Mouse (Mus musculus) brown adipose tissue, adult 24 weeks (tissue): ENCODE results near the gene Egflam. TPM values are rescaled to one million over a fixed set of nuclear protein-coding genes. Genes with fewer than 3 reads are reported as not detected.

Source experiments
- H3K27ac ChIP-seq: fragments of 200-500 bp; replicated peaks from 2 replicates; pipeline ENCODE4 v1.5.1; 2012; ENCODE audit warnings: low read depth, mild to moderate bottlenecking, low read length
- H3K4me1 ChIP-seq: fragments of 200-500 bp; 2 replicates; pipeline ENCODE4 v1.6.1; 2012; ENCODE audit warnings: low read length, mixed read lengths; ENCODE audit not compliant: control insufficient read depth, insufficient read depth, insufficient read length
- H3K4me3 ChIP-seq: fragments of 200-500 bp; 2 replicates; pipeline ENCODE4 v1.5.1; 2012; ENCODE audit warnings: low read depth, mild to moderate bottlenecking, low read length, moderate library complexity; ENCODE audit not compliant: insufficient read depth
- polyA plus RNA-seq: library from polyadenylated mRNA; stranded (reverse); fragments of >200 nt; gene quantifications from 2 replicates; pipeline ENCODE4 v1.2.4, GENCODE M21; 2012; ENCODE audit not compliant: missing spikeins, insufficient read depth, insufficient read length

Egflam gene
- polyA plus RNA-seq, 1 experiment: 1.4 TPM

DNA sequence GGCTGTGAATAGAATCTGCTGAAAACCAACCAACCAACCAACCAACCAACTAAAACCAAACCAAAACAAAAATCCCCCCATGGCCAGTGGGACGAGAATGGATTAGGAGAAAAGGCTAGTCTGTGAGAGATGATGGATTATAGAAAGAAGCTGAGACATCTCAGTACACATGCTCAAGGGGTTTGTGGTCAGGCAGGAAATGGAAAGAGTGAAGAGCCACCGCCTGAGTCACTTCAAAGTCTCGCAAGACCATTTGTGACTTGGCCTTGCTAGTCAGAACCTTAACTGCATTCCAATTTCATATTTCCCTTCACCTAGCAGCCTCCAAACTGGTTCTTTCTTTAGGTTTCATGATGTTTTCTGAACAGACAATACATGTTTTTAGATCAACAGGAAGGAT lies 141.6 kb downstream of the Egflam start:
- no peak overlapping the region for H3K4me3 ChIP-seq
- H3K4me1 ChIP-seq: no peaks in the 10 kb centered on the region
- no peak overlapping the region for H3K27ac ChIP-seq

DNA sequence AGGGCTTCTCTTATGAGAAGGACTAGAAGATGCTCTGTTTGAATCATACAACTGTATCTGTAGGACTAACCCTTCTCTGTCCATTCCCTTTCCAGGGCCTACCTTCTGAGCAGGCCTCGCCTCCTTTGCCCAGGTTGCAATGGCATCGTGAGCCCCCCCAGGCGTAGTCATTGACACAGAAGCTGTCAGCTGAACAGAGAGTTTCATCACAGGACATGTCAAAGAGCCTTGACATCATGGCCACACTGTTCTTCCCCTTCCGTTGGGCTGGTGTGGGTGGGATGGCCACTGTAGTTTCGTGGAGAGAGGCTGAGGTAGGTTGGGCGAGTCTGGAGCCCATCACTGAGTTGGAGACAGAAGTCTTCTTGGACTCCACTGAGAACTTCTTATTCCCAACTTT lies 144.9 kb downstream of the Egflam start:
- H3K4me1 ChIP-seq: 0 out of 2 replicates have a peak, but pooled peaks cover 2% of the 10 kb centered on the region
- no peak overlapping the region for H3K4me3 ChIP-seq
- no peak overlapping the region for H3K27ac ChIP-seq

DNA sequence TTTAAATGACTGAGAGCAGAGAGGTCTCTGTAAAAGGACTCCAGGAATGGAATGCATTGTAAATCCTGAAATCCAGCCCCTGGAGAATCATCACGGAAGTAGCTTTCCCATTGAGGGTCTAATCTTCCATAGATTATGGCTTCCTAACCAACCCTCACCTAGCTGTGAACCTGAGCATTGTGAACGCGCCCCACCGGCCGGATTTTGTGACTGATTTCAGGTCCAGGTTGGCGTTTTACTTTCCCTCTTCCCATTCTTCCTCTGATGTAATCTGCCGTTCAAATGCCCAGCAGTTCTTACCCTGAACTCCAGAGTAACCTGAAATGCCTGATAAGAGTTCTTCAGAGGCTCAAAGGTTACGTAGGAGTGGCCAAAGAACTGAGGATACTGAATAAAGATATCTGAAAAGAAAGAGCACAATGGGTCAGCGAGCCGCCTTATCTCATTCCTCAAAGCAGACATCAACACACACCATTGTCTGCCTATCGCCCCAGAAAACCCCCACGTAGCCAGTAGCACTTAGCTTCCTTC lies 146.0 kb downstream of the Egflam start:
- Histone ChIP-seq H3K4me1 (0 out of 2 replicates have a peak, but pooled peaks cover 4% of the 10 kb centered on the region), H3K27ac (no peak overlapping the region)

DNA sequence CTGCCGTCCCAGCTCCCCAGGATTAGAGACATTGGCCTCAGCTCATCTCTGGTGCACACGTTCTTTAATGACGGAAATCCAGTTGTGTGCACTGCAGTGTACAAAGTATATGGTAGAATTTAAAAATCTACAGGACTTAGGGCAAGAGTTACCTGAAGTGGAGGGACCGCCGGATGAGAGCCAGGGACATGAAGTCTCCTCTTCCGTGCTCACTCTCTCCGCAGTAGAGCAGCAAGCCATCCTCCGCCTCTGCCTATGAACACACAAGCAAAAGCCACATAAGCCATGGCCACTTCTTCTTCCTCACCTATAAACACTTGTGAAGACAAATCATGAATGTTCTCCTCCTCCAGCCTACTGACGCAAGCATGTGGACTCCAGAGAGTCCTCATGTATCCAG lies 147.2 kb downstream of the Egflam start:
- 0 out of 2 replicates have a peak, but pooled peaks cover 4% of the 10 kb centered on the region for H3K4me1 ChIP-seq
- H3K27ac ChIP-seq: no peak overlapping the region
- no peak overlapping the region for H3K4me3 ChIP-seq

More for the DNA sequence above, 146.0 kb downstream of the Egflam start:
- H3K4me3 ChIP-seq: no peak overlapping the region

- Histone ChIP-seq H3K27ac (no peak overlapping the region), H3K4me3 (no peak overlapping the region), H3K4me1 (0 out of 2 replicates have a peak, but pooled peaks cover 4% of the 10 kb centered on the region)
Observed at GRCm38 (mm10) chr15:7249216-7249615, 149.0 kb downstream of the Egflam start.

DNA sequence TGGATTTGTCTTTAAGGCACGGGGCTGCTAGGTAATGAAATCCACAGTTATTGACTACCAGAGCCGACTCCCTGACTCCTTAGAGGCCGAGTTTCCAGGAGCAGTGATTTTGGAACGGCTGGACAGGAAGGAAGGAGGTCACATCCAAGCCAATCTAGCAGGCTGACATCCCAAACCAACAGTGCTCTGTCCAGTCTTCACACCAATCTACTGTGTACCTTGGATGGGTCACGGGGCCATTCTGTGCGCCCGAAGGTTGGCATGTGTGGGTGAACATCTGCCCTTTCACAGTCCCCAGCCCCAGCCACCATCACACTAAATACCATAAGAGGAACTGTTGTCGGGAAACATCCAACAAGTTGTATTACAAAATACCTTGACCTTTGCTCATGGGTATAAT lies 150.9 kb downstream of the Egflam start:
- no peak overlapping the region for H3K27ac ChIP-seq
- 0 out of 2 replicates have a peak, but pooled peaks cover 4% of the 10 kb centered on the region for H3K4me1 ChIP-seq
- H3K4me3 ChIP-seq: no peak overlapping the region

GRCm38 (mm10) chr15:7242161-7242850 lies 155.9 kb downstream of the Egflam start:
- H3K27ac ChIP-seq: no peak overlapping the region
- H3K4me1 ChIP-seq: 0 out of 2 replicates have a peak, but pooled peaks cover under 1% of the 10 kb centered on the region
- no peak overlapping the region for H3K4me3 ChIP-seq

DNA sequence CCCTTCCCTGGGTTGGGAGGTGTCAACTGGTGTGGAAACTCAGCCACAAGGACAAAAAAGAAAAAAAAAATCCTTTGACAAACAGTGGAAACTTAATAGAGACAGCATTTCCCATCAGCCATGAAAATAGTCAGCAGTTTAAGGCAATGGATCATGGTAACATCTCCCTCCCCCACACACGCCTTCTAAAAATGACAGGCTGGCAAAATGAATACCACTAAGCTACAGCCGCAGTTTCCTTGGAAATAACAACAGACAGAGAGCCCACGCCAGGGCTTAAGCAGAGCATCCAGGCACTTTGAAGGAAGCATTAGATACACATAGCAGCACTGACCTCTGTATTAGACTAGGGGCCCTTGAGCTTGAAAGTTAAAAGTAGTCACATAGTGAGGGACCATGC lies 157.2 kb downstream of the Egflam start:
- H3K4me1 ChIP-seq: no peaks in the 10 kb centered on the region
- H3K4me3 ChIP-seq: no peak overlapping the region
- no peak overlapping the region for H3K27ac ChIP-seq

DNA sequence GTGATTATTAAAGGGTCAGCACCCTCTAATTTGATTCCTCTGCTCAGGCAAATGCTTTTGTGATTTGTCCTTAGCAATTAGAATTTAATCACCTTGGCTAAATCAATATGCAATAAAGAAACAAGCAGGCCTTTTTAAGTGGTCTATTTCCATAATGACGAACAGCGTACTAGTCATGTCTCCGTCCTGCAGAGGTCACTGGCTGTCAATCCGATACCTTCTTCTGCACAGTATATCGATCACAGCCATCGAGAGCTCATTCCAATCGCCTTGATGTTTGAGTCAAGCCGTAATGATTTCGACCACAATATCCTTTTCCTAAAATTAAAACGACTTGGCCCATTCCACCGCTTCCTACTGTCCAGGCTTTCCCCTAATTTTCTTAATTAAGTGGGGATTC lies 158.3 kb downstream of the Egflam start:
- Histone ChIP-seq H3K4me1 (no peaks in the 10 kb centered on the region), H3K4me3 (no peak overlapping the region), H3K27ac (no peak overlapping the region)

GRCm38 (mm10) chr15:7233393-7234090 lies 164.7 kb downstream of the Egflam start:
- Histone ChIP-seq H3K4me1 (no peaks in the 10 kb centered on the region), H3K27ac (no peak overlapping the region), H3K4me3 (no peak overlapping the region)

- peaks cover 5% of the 10 kb centered on the region; the same call in 1 of the 2 replicates for H3K4me1 ChIP-seq
- no peak overlapping the region for H3K4me3 ChIP-seq
- H3K27ac ChIP-seq: no peak overlapping the region
Observed at GRCm38 (mm10) chr15:7226225-7226624, 172.0 kb downstream of the Egflam start.

- no peak overlapping the region for H3K4me3 ChIP-seq
- H3K4me1 ChIP-seq: peaks cover 5% of the 10 kb centered on the region; the same call in 1 of the 2 replicates
- peak overlapping the region; percentile 3; the same call in 1 of the 2 replicates for H3K27ac ChIP-seq
Observed at GRCm38 (mm10) chr15:7224151-7224775, 173.9 kb downstream of the Egflam start.

DNA sequence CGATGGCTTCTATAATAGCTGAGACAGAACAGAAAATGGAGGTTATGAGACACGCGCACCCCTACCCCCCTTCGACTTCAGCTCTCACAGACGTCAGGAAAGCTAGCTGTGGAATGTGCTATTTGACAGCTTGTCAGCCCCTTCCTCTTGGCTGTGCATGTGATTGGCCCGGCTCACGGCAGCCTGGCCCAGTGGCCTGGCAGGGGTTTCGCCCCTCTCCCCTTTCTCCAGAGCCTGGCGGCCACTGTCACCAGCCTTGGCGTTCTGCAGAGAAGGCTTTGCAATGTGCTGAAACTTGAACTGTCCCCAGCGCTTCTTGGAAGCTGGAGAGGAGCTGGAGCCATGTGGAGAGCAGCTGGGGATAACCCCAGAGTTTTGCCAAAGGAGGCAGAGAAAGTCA lies 175.4 kb downstream of the Egflam start:
- Histone ChIP-seq H3K27ac (0 out of 2 replicates have a peak overlapping the region, but pooled peaks have one; percentile 20), H3K4me3 (no peak overlapping the region), H3K4me1 (peaks cover 5% of the 10 kb centered on the region; the same call in 1 of the 2 replicates)

GRCm38 (mm10) chr15:7217273-7217598 lies 181.0 kb downstream of the Egflam start:
- H3K27ac ChIP-seq: no peak overlapping the region
- H3K4me3 ChIP-seq: no peak overlapping the region
- H3K4me1 ChIP-seq: peaks cover 2% of the 10 kb centered on the region; the same call in 1 of the 2 replicates

DNA sequence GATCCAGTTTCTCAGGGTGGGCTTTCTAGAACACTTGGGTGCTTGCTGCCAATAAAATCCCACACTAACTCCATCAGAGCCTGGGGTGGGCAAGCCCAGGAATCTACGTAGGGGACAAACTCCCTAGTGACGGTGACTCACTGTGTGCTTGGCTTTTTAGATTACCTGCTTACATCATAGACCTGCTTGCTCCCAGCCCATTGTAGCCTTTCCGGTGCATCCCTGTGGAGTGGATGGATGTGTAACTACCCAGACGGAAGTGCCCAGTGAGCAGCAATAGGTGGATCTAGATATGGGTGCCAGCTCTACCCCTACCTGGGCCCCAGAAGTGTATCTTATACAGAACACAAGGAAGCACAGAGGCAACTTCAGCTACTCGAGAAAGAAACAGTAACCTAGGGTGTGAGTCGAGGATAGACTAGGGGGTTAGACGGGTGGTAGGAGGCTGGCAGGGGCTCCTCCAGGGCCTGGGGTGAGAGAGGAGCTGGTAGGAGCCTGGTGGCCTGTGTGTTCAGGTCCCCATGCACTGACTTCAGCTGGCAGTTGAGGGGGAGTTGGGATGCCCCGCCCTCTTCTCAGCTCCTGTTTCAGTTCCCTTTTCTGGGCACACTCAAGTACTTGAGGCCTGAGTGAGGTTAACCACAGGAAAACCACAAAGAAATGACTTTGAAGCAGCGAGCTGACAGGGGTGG lies 181.5 kb downstream of the Egflam start:
- Histone ChIP-seq H3K27ac (no peak overlapping the region), H3K4me3 (no peak overlapping the region), H3K4me1 (peaks cover 2% of the 10 kb centered on the region; the same call in 1 of the 2 replicates)
